Mouse (Mus musculus) inflammation-experienced regulatory T-cells, adult 6 months (primary cell): ENCODE data around the gene Dap. TPM values are rescaled to one million over a fixed set of nuclear protein-coding genes. Genes with fewer than 3 reads are reported as not detected.

ENCODE experiments used
- ATAC-seq: one replicate; pipeline ENCODE4 v1.8.0; 2017
- polyA plus RNA-seq, 3 experiments: library from polyadenylated mRNA; unstranded; fragments of 100-300 nt; shearing (Covaris generic); gene quantifications; one replicate each; pipeline ENCODE4 v1.2.1; 2017

Gene Dap
- polyA plus RNA-seq, 3 experiments from 2014 or later: 86.5 to 188 (median 106) TPM

DNA sequence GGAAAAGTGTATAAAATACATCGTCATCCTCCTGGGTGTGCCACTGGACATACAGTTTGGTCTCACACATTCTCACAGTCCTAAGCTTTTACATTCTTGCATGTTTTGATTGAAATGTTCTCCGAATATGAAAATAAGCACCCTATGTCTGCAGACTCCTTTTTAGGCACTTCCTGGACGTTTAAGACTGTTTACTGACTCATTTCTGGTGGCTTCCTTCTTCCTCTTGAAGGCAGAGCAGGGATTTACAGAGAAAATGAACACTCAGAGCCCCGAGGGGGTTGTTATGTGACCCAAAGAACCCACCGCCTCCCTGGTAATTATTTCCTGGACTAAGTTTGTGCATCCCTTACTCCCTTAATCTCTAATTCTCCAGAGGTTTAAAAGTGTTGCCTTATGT, 13.8 kb downstream of the Dap start:
- no peak for ATAC-seq

DNA sequence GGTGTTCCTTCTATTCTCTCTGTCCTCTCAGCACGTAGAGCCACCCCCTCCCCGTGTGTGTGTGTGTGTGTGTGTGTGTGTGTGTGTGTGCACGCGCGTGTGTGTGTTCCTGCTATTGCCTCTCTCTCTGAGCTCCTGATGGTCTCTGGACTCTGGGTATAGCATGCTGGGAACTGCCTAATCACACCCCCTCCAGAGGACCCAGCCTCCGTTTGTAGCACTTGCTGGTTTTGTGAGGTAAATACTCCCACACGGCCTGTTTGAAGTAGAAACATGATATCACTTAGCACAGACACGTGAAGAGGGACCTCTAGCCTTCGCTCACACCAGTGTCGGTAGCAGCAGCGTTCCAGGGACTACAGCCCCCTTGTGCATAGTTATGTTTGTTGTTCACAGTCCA, 14.5 kb downstream of the Dap start:
- peak; percentile 48 for ATAC-seq

- peak; percentile 54 for ATAC-seq
Observed at GRCm38 (mm10) chr15:31239713-31240112, 15.6 kb downstream of the Dap start.

- no peak for ATAC-seq
Observed at GRCm38 (mm10) chr15:31240181-31240580, 16.1 kb downstream of the Dap start.

DNA sequence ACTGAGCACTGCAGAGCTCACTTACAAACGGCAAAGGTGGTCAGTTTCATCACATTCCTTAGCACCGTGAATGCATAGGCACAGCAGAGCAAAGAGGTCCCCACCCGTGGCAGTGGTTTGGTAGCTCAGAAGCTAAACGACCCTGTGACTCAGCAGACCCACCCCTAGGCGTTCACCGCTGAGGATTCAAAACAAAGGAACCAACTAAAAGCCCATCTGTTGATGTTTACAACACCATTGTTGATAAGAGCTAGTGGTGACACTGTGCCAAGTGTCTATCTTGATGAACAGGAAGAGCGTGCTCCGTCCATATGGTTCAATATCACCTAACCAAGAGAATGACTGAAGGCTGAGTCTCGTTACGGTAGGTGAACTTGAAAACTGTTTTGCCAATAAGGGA, 19.1 kb downstream of the Dap start:
- no peak for ATAC-seq

- no peak for ATAC-seq
Observed at GRCm38 (mm10) chr15:31244696-31245445, 20.8 kb downstream of the Dap start.

GRCm38 (mm10) chr15:31245934-31246333, 21.8 kb downstream of the Dap start:
- ATAC-seq: no peak

GRCm38 (mm10) chr15:31247035-31247434, 22.9 kb downstream of the Dap start:
- ATAC-seq: no peak

- ATAC-seq: no peak
Observed at GRCm38 (mm10) chr15:31248882-31249281, 24.8 kb downstream of the Dap start.

DNA sequence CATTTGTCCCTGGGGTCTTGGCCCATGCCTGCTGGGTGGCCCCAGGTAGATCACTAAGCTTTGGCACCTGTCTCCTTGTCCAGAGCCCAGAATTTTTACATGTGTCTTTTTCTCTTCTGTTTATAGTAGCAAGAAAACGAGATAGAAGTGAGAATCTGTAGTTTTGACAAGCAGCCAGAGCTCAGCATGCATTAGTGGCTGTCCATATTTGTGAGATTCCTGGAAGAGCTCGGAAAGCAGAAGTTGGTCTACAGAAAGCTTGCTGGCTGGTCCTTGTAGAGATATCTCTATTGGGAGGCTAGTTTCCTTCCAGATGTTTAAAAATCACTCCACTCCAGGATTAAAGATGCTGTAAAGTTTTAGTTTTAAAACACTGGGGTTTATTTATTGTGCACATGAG, 25.9 kb downstream of the Dap start:
- ATAC-seq: no peak

DNA sequence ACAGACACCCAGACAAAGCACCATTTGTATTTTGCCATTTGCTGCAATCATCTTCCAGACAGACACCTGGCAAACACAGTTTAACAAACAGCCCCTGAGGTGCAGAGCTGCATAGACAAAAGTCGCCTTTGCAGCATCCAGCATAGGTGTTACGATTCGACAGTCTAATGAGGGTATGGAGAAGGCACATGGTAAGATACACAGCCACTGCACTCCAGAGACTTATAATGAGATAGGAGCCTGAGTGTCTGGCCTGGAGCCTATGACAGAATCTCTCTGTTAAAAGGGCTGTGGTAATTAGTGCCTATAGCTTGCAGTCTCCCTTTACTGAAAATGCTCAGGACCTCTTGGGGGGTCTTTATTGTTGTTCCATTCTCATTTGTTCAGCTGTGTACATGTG, 26.6 kb downstream of the Dap start:
- no peak for ATAC-seq

DNA sequence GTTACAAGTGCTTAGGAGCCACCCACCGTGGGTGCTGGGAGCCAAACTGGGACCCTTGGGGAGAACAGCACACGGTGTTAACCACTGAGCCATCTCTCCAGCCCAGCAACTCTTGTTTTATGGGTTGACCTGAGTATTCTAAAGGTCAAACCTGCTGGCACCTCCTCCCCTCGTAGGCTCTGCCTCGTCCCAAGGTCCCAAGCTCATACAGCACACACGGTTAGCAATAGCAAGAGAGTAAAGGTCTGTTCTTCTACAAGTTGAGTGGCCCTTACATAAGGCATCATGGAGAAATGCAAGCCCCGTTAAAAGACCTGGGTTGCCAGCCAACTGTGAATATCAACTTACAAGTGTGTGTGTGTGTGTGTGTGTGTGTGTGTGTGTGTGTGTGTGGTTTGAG, 27.1 kb downstream of the Dap start:
- ATAC-seq: no peak

DNA sequence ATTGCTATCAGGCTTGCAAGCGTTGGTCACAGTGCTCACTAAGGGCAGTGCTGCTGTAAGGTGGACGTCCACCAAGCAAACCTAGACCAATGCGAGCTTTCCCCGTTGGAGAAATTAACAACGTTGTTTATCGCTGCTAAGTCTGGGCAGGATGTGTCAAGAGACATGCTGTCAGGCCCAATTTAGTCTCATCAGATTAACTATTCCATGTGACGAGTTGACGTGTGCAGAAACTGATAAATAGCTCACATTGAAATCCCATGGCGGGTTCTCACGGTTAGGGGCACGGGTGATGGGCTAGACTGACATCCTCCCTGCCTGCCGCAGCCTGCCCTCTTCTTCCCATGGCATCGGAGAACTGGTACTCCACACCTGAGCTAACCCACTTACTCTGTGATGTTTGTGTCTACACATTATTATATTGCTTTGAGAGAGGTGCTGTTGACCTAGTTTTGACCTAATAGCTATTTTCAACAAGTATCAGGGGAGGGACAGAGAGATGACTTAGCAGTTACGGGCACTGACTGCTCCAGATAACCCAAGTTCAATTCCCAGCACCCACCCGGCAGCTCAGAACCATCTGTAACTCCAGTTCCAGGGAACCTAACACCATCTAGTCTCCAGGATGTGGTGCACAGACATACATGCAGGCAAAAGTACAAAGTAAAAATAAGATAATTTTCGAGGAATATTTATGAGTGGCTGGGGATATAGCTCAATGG, 28.6 kb downstream of the Dap start:
- no peak for ATAC-seq

DNA sequence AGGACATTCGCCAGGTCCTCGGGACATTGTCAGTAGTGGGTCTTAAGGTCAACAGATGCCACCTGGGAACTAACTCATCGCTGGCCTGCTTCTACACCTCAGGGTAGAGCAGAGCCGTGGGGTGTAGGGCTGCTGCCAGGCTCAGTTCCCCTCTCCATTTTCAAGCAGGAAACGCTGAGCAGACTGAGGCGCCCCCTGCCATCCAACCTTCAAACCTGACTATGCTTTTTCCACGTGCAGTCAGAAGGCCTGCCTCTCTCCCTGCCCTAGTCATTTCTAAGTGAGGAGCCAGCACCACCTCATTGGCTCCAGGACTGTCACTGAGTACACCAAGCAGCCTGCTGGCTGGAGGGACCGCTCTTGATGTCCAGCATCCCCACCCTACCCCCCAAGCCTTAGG, 29.3 kb downstream of the Dap start:
- no peak for ATAC-seq

- ATAC-seq: no peak
Observed at GRCm38 (mm10) chr15:31253963-31254362, 29.8 kb downstream of the Dap start.

DNA sequence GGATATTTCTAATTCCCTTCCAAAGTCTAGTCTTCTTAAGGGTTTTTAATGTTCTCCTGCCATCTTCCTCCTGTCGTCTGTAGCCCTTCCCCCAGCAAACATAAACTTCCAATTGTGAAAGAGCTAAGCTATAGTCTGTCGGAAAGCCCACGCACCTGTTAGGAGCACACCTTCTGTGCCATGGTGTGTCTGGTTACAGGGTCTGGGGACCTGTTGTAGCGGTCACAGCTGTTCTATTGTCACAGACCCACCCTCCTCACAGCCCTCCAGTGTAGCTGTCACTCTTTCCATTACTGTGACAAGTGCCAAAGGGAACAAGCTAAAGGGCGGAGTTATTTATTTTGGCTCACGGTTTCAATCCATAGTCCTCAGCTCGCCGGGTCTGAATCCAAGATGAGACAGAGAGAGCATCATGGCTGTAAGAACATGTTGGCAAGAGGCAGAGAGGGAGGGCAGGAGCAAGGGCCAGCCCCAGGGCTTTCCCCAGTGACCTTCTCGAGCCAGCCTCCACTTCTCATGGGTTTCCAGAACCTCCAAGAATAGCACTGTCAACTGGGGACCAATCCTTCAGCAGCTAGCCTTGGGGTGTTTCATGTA, 30.9 kb downstream of the Dap start:
- ATAC-seq: no peak

DNA sequence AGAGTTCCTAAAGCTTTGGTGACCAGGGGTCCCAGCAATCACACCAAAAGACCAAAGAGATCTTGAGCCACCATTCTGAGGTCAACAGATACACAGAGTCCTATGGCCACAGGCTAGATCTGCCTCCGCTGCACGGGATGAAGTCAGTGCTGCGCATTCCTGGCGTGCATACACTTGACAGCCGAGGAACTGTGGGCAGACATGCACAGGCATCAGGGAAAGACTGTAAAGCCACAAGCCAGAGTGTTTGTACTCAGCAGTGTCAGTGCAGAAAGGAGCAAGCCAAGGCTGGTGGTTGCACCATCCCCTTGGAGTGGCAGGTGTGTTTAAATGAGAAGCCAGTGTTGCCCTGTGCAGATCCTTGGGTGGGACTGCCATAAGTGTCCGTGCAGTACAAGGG, 31.6 kb downstream of the Dap start:
- no peak for ATAC-seq

GRCm38 (mm10) chr15:31257329-31257728, 33.2 kb downstream of the Dap start:
- no peak for ATAC-seq

GRCm38 (mm10) chr15:31258029-31258692, 34.0 kb downstream of the Dap start:
- no peak for ATAC-seq

DNA sequence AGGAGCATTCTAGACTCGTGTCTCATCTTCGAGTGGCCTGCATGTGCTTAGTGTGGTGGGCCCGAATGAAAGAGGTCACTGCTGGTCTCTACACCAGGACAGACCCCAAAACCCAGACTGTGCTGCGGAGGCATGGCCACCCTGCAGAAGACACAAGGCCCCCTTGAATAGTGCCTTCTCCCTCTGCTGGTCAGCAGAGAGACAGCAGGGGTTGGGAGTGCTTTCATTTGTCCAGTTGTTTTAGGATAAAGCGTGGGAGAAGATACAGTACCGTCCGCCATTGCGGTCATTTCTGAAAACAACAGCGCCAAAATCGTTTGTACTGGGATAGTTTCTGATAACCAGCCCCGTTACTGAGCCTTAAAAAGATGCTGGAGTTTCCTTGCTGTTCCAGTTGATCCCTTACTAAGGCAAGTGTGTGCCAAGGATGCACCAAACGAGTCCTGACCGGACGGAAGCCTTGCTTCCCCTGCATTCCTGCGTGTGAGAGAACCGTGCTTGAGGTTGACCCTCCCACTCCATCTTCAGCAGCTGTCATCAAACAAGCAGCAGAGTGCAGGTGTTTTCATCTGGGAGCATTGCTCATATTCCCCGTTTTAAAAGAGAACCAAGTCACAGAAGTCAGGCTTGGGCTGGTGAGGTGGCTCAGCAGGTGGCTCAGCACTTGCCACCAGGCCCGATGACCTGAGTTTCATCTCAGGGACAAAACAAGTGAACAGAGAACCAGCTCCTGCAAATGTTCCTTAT, 34.8 kb downstream of the Dap start:
- ATAC-seq: no peak

DNA sequence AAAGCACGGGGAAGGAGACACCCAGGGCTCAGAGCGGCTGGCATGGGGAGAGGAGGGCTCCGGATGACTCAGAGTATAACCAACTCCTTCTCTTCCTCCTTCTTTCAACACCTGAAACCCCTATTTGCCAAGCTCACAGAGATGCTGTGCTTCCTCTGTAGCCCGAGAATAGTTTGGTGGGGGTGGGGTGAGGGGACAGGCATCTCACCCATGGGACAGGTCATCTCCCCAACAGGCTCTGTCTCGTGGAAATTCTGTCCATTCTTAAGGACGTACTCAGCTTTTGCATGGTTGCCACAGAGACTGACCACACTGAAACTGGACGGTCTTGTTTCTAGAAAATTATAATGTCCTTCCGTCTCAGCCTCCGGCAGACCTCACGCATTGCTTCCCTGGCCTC, 37.0 kb downstream of the Dap start:
- no peak for ATAC-seq

DNA sequence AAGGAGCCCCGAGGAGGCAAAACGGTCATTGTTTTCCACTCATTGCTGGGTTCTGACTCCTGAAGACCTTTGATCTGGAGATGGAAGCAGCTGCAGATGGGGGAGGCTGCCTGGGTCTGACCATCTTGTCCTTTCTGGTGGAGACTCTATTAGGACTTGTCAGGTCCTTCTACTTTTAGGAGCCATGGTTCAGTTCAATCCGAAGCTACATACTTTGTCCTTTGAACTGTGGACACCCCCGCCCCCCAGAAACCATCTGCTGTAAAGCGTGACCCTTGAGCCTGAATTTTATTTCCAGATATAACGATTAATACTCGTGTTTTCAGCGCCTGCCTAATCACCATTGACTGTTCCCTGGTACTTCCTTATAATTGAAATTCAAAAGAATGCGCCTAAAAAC, 38.2 kb downstream of the Dap start:
- ATAC-seq: no peak

DNA sequence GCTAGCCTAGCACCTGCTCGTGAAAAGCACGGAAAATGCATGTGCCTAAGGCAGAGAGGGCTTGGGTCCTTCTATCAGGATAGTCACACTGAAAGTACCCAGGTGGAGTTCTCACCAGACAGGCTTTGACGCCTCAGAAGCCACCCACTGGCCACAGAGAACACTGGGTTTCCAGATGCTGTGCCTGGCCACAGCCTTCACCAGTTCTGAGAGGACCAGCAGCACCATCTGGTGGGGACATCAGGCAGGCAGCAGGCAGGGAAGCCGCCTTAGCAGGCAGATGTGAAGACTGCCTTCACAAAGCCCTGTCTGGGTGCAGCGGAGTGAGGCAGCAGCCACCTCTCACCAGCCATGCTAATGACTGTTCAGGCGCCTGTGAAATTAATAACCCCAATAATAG, 40.7 kb downstream of the Dap start:
- peak; percentile 60 for ATAC-seq
